Mouse (Mus musculus) gastrocnemius, postnatal 4 days (tissue): Measurements from ENCODE around the gene Wdr47. TPM values are rescaled to one million over a fixed set of nuclear protein-coding genes. Genes with fewer than 3 reads are reported as not detected.

Experiments used
- microRNA-seq: library from miRNA; unstranded; fragments of <30 nt; microRNA quantifications from one replicate; pipeline ENCODE4 v1.2.0, GENCODE M21; 2021
- total RNA-seq, 2 experiments: library from RNA; stranded (reverse); gene quantifications; 2 replicates each; pipeline ENCODE4 v1.2.3; 2021

Wdr47 gene
- total RNA-seq, 2 experiments from 2014 or later = 7.7 to 8.9 TPM

Small RNA genes lying within 50 kb of the gene (microRNA-seq; reads per million reads assigned to microRNA genes)
- gene Gm22860 = not detected

Other genes starting within 250 kb of the Wdr47 start
- not detected for gene Mybphl, start 226.4 kb upstream of the Wdr47 start, total RNA-seq
- gene Psrc1, start 207.4 kb upstream of the Wdr47 start, total RNA-seq = 1 to 10 TPM; 4.1 to 6.0 TPM
- gene Celsr2, start 175.7 kb upstream of the Wdr47 start, total RNA-seq = 1 to 10 TPM; 3.0 to 5.9 TPM
- 100 to 1,000 TPM; 107 to 113 TPM for gene Sars, start 146.1 kb upstream of the Wdr47 start, total RNA-seq
- not detected for gene 1700013F07Rik, start 57.1 kb upstream of the Wdr47 start, total RNA-seq
- gene 5330417C22Rik, start 54.7 kb upstream of the Wdr47 start, total RNA-seq = under 1 TPM in 1 of 2 experiments, not detected in 1; 0.10 TPM
- gene Tmem167b, start 28.8 kb upstream of the Wdr47 start, total RNA-seq = 10 to 100 TPM; 31.5 to 34.5 TPM
- 10 to 100 TPM; 20.6 to 20.8 TPM for gene Taf13, start 19.6 kb upstream of the Wdr47 start, total RNA-seq
- 10 to 100 TPM; 38.2 to 45.0 TPM for gene Clcc1, start 62.6 kb downstream of the Wdr47 start, total RNA-seq
- 10 to 100 TPM; 32.0 to 37.6 TPM for gene Gpsm2, start 131.0 kb downstream of the Wdr47 start, total RNA-seq
- 1 to 10 TPM; 1.2 to 1.3 TPM for gene Aknad1, start 148.4 kb downstream of the Wdr47 start, total RNA-seq
- 10 to 100 TPM; 40.8 to 44.2 TPM for gene Stxbp3, start 249.2 kb downstream of the Wdr47 start, total RNA-seq